Mouse (Mus musculus): ENCODE results near the gene Rapgef4. TPM values are rescaled to one million over a fixed set of nuclear protein-coding genes. Genes with fewer than 3 reads are reported as not detected.

The Rapgef4 gene
- total and polyA plus RNA-seq, 2 experiments from 2014 or later = 27.0 to 58.7 TPM

GRCm38 (mm10) chr2:72153851-72154250, 172.8 kb downstream of the Rapgef4 start:
- Histone ChIP-seq H3K27me3 (ENCODE audit: insufficient read depth, low read length) (no peaks in the 10 kb centered on the region), H3K9ac (no peak overlapping the region), H3K9me3 (ENCODE audit: low read length) (no peaks in the 10 kb centered on the region), H3K4me1 (ENCODE audit: insufficient read depth) (no peaks in the 10 kb centered on the region), H3K36me3 (ENCODE audit: insufficient read depth) (no peaks in the 10 kb centered on the region), H3K4me2 (ENCODE audit: low read depth) (no peak overlapping the region), H3K4me3 (ENCODE audit: low read depth, low read length) (no peak overlapping the region), H3K27ac (ENCODE audit: low read depth, low read length) (no peak overlapping the region)
- WGBS = 71% methylated on average over 1 of the region's 1 CpGs
- no peak for TF ChIP-seq CTCF (IDR thresholded peaks at IDR 0.05; ENCODE audit: low read depth)
- ATAC-seq (no peak), DNase-seq (no peak)

GRCm38 (mm10) chr2:72155102-72155773, 174.2 kb downstream of the Rapgef4 start:
- no peak for TF ChIP-seq CTCF (IDR thresholded peaks at IDR 0.05; ENCODE audit: low read depth)
- no peak for DNase-seq
- Histone ChIP-seq H3K27ac (ENCODE audit: low read depth, low read length) (no peak overlapping the region), H3K4me1 (ENCODE audit: insufficient read depth) (no peaks in the 10 kb centered on the region), H3K9me3 (ENCODE audit: low read length) (no peaks in the 10 kb centered on the region), H3K4me3 (ENCODE audit: low read depth, low read length) (no peak overlapping the region), H3K4me2 (ENCODE audit: low read depth) (no peak overlapping the region), H3K9ac (no peak overlapping the region), H3K36me3 (ENCODE audit: insufficient read depth) (no peaks in the 10 kb centered on the region), H3K27me3 (ENCODE audit: insufficient read depth, low read length) (no peaks in the 10 kb centered on the region)
- ATAC-seq = no peak
- WGBS = 52% methylated on average over 8 of the region's 8 CpGs

- H3K4me2 ChIP-seq (ENCODE audit: low read depth) = no peak overlapping the region
- ATAC-seq = no peak
- DNase-seq = no peak
- no peak overlapping the region for H3K27ac ChIP-seq (ENCODE audit: low read depth, low read length)
- no peaks in the 10 kb centered on the region for H3K36me3 ChIP-seq (ENCODE audit: insufficient read depth)
- no peaks in the 10 kb centered on the region for H3K4me1 ChIP-seq (ENCODE audit: insufficient read depth)
- no peak for TF ChIP-seq CTCF (IDR thresholded peaks at IDR 0.05; ENCODE audit: low read depth)
- 81% methylated on average over 5 of the region's 5 CpGs for whole genome bisulfite sequencing
- H3K4me3 ChIP-seq (ENCODE audit: low read depth, low read length) = no peak overlapping the region
- no peak overlapping the region for H3K9ac ChIP-seq
- H3K9me3 ChIP-seq (ENCODE audit: low read length) = no peaks in the 10 kb centered on the region
- no peaks in the 10 kb centered on the region for H3K27me3 ChIP-seq (ENCODE audit: insufficient read depth, low read length)
Observed at GRCm38 (mm10) chr2:72156484-72156883, 175.4 kb downstream of the Rapgef4 start.

GRCm38 (mm10) chr2:72157561-72157960, 176.5 kb downstream of the Rapgef4 start:
- TF ChIP-seq CTCF (IDR thresholded peaks at IDR 0.05; ENCODE audit: low read depth) = no peak

GRCm38 (mm10) chr2:72158045-72158444, 177.0 kb downstream of the Rapgef4 start:
- DNase-seq = no peak
- H3K9ac ChIP-seq = no peak overlapping the region
- TF ChIP-seq CTCF (IDR thresholded peaks at IDR 0.05; ENCODE audit: low read depth) = no peak
- no peak overlapping the region for H3K4me2 ChIP-seq (ENCODE audit: low read depth)
- ATAC-seq = no peak
- H3K36me3 ChIP-seq (ENCODE audit: insufficient read depth) = no peaks in the 10 kb centered on the region
- no peaks in the 10 kb centered on the region for H3K27me3 ChIP-seq (ENCODE audit: insufficient read depth, low read length)
- H3K4me3 ChIP-seq (ENCODE audit: low read depth, low read length) = no peak overlapping the region
- WGBS = 65% methylated on average over 5 of the region's 5 CpGs
- no peak overlapping the region for H3K27ac ChIP-seq (ENCODE audit: low read depth, low read length)
- no peaks in the 10 kb centered on the region for H3K9me3 ChIP-seq (ENCODE audit: low read length)
- no peaks in the 10 kb centered on the region for H3K4me1 ChIP-seq (ENCODE audit: insufficient read depth)

More at GRCm38 (mm10) chr2:72157561-72157960, 176.5 kb downstream of the Rapgef4 start:
- H3K9ac ChIP-seq = no peak overlapping the region
- H3K4me1 ChIP-seq (ENCODE audit: insufficient read depth) = no peaks in the 10 kb centered on the region
- no peak overlapping the region for H3K4me2 ChIP-seq (ENCODE audit: low read depth)
- ATAC-seq = no peak
- H3K9me3 ChIP-seq (ENCODE audit: low read length) = no peaks in the 10 kb centered on the region
- H3K27ac ChIP-seq (ENCODE audit: low read depth, low read length) = no peak overlapping the region
- no peak overlapping the region for H3K4me3 ChIP-seq (ENCODE audit: low read depth, low read length)
- H3K27me3 ChIP-seq (ENCODE audit: insufficient read depth, low read length) = no peaks in the 10 kb centered on the region
- no peaks in the 10 kb centered on the region for H3K36me3 ChIP-seq (ENCODE audit: insufficient read depth)
- no peak for DNase-seq
- 31% methylated on average over 9 of the region's 9 CpGs for WGBS

- Histone ChIP-seq H3K9ac (no peak overlapping the region), H3K4me2 (ENCODE audit: low read depth) (no peak overlapping the region), H3K4me1 (ENCODE audit: insufficient read depth) (no peaks in the 10 kb centered on the region), H3K36me3 (ENCODE audit: insufficient read depth) (no peaks in the 10 kb centered on the region), H3K27ac (ENCODE audit: low read depth, low read length) (no peak overlapping the region), H3K4me3 (ENCODE audit: low read depth, low read length) (no peak overlapping the region), H3K9me3 (ENCODE audit: low read length) (no peaks in the 10 kb centered on the region), H3K27me3 (ENCODE audit: insufficient read depth, low read length) (no peaks in the 10 kb centered on the region)
- peak; percentile 45 for DNase-seq
- TF ChIP-seq CTCF (IDR thresholded peaks at IDR 0.05; ENCODE audit: low read depth) = no peak
- no peak for ATAC-seq
- 64% methylated on average over 10 of the region's 10 CpGs for WGBS
Observed at GRCm38 (mm10) chr2:72158691-72159225, 177.7 kb downstream of the Rapgef4 start.

- H3K9me3 ChIP-seq (ENCODE audit: low read length) = no peaks in the 10 kb centered on the region
- H3K4me3 ChIP-seq (ENCODE audit: low read depth, low read length) = no peak overlapping the region
- WGBS = 79% methylated on average over 6 of the region's 6 CpGs
- no peak overlapping the region for H3K9ac ChIP-seq
- DNase-seq (no peak), ATAC-seq (no peak)
- H3K4me1 ChIP-seq (ENCODE audit: insufficient read depth) = no peaks in the 10 kb centered on the region
- H3K27me3 ChIP-seq (ENCODE audit: insufficient read depth, low read length) = no peaks in the 10 kb centered on the region
- TF ChIP-seq CTCF (IDR thresholded peaks at IDR 0.05; ENCODE audit: low read depth) = no peak
- H3K27ac ChIP-seq (ENCODE audit: low read depth, low read length) = no peak overlapping the region
- no peak overlapping the region for H3K4me2 ChIP-seq (ENCODE audit: low read depth)
- H3K36me3 ChIP-seq (ENCODE audit: insufficient read depth) = no peaks in the 10 kb centered on the region
Observed at GRCm38 (mm10) chr2:72159281-72159680, 178.2 kb downstream of the Rapgef4 start.
